Mouse (Mus musculus) urinary bladder, postnatal 25 days (tissue): ENCODE data around the gene Appl2.
"Not testable (repeated sequence)": the region's sequence is repeated elsewhere in the genome, so short reads cannot be mapped to it uniquely, and the experiment has no call there.

Experiments
- DNase-seq: peaks from one replicate; pipeline ENCODE4 v3.0.0; 2022; ENCODE audit warnings: low spot score

The Appl2 gene

GRCm38 (mm10) chr10:83648131-83649020, at the start of gene Appl2:
TSS of gene Appl2 (minus strand) at chr10:83648738.
- DNase-seq: peak; percentile 91

- no peak for DNase-seq
Observed at GRCm38 (mm10) chr10:83696226-83696625, 47.7 kb upstream of the Appl2 start.

- no peak for DNase-seq
Observed at GRCm38 (mm10) chr10:83692175-83692895, 43.8 kb upstream of the Appl2 start.

GRCm38 (mm10) chr10:83688215-83688614, 39.7 kb upstream of the Appl2 start:
- DNase-seq: no peak

GRCm38 (mm10) chr10:83681334-83681733, 32.8 kb upstream of the Appl2 start:
- DNase-seq: no peak

- DNase-seq: no peak
Observed at GRCm38 (mm10) chr10:83666556-83666955, 18.0 kb upstream of the Appl2 start.

- DNase-seq: no peak
Observed at GRCm38 (mm10) chr10:83661925-83662324, 13.4 kb upstream of the Appl2 start.

GRCm38 (mm10) chr10:83660605-83661004, 12.1 kb upstream of the Appl2 start:
- no peak for DNase-seq

- no peak for DNase-seq
Observed at GRCm38 (mm10) chr10:83654591-83654990, 6.1 kb upstream of the Appl2 start.

- not testable (repeated sequence) for DNase-seq
Observed at GRCm38 (mm10) chr10:83652205-83652866, 3.8 kb upstream of the Appl2 start.

GRCm38 (mm10) chr10:83649037-83649436, 499 bp upstream of the Appl2 start:
- no peak for DNase-seq

- no peak for DNase-seq
Observed at GRCm38 (mm10) chr10:83646351-83646885, 2.1 kb downstream of the Appl2 start.

- DNase-seq: no peak
Observed at GRCm38 (mm10) chr10:83645716-83645990, 2.9 kb downstream of the Appl2 start.

GRCm38 (mm10) chr10:83644865-83645715, 3.4 kb downstream of the Appl2 start:
- DNase-seq: no peak

GRCm38 (mm10) chr10:83644167-83644566, 4.4 kb downstream of the Appl2 start:
- no peak for DNase-seq

GRCm38 (mm10) chr10:83641641-83642040, 6.9 kb downstream of the Appl2 start:
- no peak for DNase-seq

- DNase-seq: no peak
Observed at GRCm38 (mm10) chr10:83639881-83640386, 8.6 kb downstream of the Appl2 start.

- DNase-seq: peak; percentile 52
Observed at GRCm38 (mm10) chr10:83637295-83637694, 11.2 kb downstream of the Appl2 start.

- no peak for DNase-seq
Observed at GRCm38 (mm10) chr10:83636191-83636590, 12.3 kb downstream of the Appl2 start.

GRCm38 (mm10) chr10:83634461-83634860, 14.1 kb downstream of the Appl2 start:
- DNase-seq: no peak

- DNase-seq: no peak
Observed at GRCm38 (mm10) chr10:83632806-83633374, 15.6 kb downstream of the Appl2 start.
